In genomic region chr8:10405469-10405868, GRCm38 (mm10) we compare ENCODE assay signal across 8 mouse cellular contexts.
A peak's percentile ranks its signal among the peaks of the same experiment; 100 is the strongest.
DNase-seq lines count a peak whose midpoint lies in the region; ATAC-seq and TF ChIP-seq lines count a peak whose summit lies in the region.

No protein-coding gene starts in this region.

- no peak overlapping the region for H3K27ac ChIP-seq in testis, adult 2 months (ENCODE audit: control insufficient read depth, insufficient read depth, low read depth, low read length)
- H3K27ac ChIP-seq in embryonic facial prominence, embryonic 15.5 days (replicated peaks), result no peak overlapping the region
- H3K27ac ChIP-seq in lung, postnatal 0 days (ENCODE audit: low read length), result no peak overlapping the region

- no peak overlapping the region for H3K4me3 ChIP-seq in testis, adult 2 months (ENCODE audit: control insufficient read depth, low read depth, low read length)
- H3K4me3 ChIP-seq in embryonic facial prominence, embryonic 15.5 days (replicated peaks), result no peak overlapping the region
- H3K4me3 ChIP-seq in lung, postnatal 0 days (ENCODE audit: low read depth, low read length), result no peak overlapping the region

- no peaks in the 10 kb centered on the region for H3K36me3 ChIP-seq in testis, adult 2 months (ENCODE audit: control insufficient read depth, insufficient read depth, low read length)
- no peaks in the 10 kb centered on the region for H3K36me3 ChIP-seq in embryonic facial prominence, embryonic 15.5 days
- H3K36me3 ChIP-seq in lung, postnatal 0 days (ENCODE audit: insufficient read depth, low read length), result no peaks in the 10 kb centered on the region

- DNase-seq in CD4-positive, CD25-positive, alpha-beta regulatory T cell, adult 2 months (ENCODE audit: low read depth, low spot score), result peak; percentile 44
- DNase-seq in testis, postnatal 14 days (ENCODE audit: low spot score), result no peak
- DNase-seq in kidney, adult 18-20 months, result peak; percentile 61
- DNase-seq in lung, postnatal 0 days (ENCODE audit: low spot score), result peak; percentile 46
- peak; percentile 26 for DNase-seq in right cerebral cortex, postnatal 25 days

- ATAC-seq in CD4-positive, CD25-positive, alpha-beta regulatory T cell, adult 4 months, result no peak
- ATAC-seq in embryonic facial prominence, embryonic 15.5 days (ENCODE audit: insufficient number of reproducible peaks, low FRiP score, low TSS enrichment, low read depth), result 0 out of 2 replicates have a peak, but pooled peaks have one; percentile 29
- ATAC-seq in lung, postnatal 0 days, result peak; percentile 55; the same call in 1 of the 2 replicates

- no peaks in the 10 kb centered on the region for H3K4me1 ChIP-seq in testis, adult 2 months (ENCODE audit: control insufficient read depth, insufficient read depth, low read length)
- H3K4me1 ChIP-seq in embryonic facial prominence, embryonic 15.5 days, result no peaks in the 10 kb centered on the region
- H3K4me1 ChIP-seq in lung, postnatal 0 days (ENCODE audit: insufficient read depth, low read depth, low read length), result no peaks in the 10 kb centered on the region

- TF ChIP-seq CTCF in testis, adult 2 months (IDR thresholded peaks at IDR 0.05; ENCODE audit: control insufficient read depth, insufficient read depth, insufficient replicate concordance, low read depth, low read length), result peak; percentile 53; the same call in 1 of the 2 replicates
- TF ChIP-seq CTCF in lung, postnatal 0 days (IDR thresholded peaks at IDR 0.05), result peak; percentile 75

- TF ChIP-seq POLR2A in testis, adult 2 months (IDR thresholded peaks at IDR 0.05; ENCODE audit: control insufficient read depth, low read depth, low read length), result no peak

- no peaks in the 10 kb centered on the region for H3K9me3 ChIP-seq in embryonic facial prominence, embryonic 15.5 days (replicated peaks)
- H3K9me3 ChIP-seq in lung, postnatal 0 days (ENCODE audit: low read length), result no peaks in the 10 kb centered on the region

- H3K27me3 ChIP-seq in testis, adult 2 months (ENCODE audit: control insufficient read depth, insufficient read depth, low read length), result no peaks in the 10 kb centered on the region
- H3K27me3 ChIP-seq in embryonic facial prominence, embryonic 15.5 days, result 0 out of 2 replicates have a peak, but pooled peaks cover 5% of the 10 kb centered on the region
- no peaks in the 10 kb centered on the region for H3K27me3 ChIP-seq in lung, postnatal 0 days (replicated peaks; ENCODE audit: insufficient read depth, low read length)

- TF ChIP-seq EP300 in lung, postnatal 0 days (IDR thresholded peaks at IDR 0.05), result no peak

- H3K9ac ChIP-seq in embryonic facial prominence, embryonic 15.5 days, result no peak overlapping the region
- H3K9ac ChIP-seq in lung, postnatal 0 days (replicated peaks; ENCODE audit: low read depth), result no peak overlapping the region

- WGBS in embryonic facial prominence, embryonic 15.5 days, result 26% methylated on average over 8 of the region's 8 CpGs
- 28% methylated on average over 8 of the region's 8 CpGs for WGBS in lung, postnatal 0 days

- H3K4me2 ChIP-seq in embryonic facial prominence, embryonic 15.5 days (replicated peaks), result no peak overlapping the region
- no peak overlapping the region for H3K4me2 ChIP-seq in lung, postnatal 0 days (replicated peaks; ENCODE audit: low read depth, low read length)
